Mouse (Mus musculus) hindbrain, embryonic 15.5 days (tissue): ENCODE data around the gene Soat2. TPM values are rescaled to one million over a fixed set of nuclear protein-coding genes. Genes with fewer than 3 reads are reported as not detected.

Source experiments
- ATAC-seq: fragments of 200-750 bp; cut with Nextera tagmentation; 2 replicates; pipeline ENCODE4 v1.8.0; 2017; ENCODE audit warnings: low read depth, moderate number of reproducible peaks, moderate TSS enrichment; ENCODE audit not compliant: low FRiP score
- H3K27ac ChIP-seq: fragments of 300-500 bp; sonication (generic); replicated peaks from 2 replicates; pipeline ENCODE4 v1.5.1; 2015; ENCODE audit warnings: mild to moderate bottlenecking, inconsistent platforms
- H3K27me3 ChIP-seq: fragments of 300-500 bp; sonication (generic); 2 replicates; pipeline ENCODE4 v1.6.1; 2015; ENCODE audit warnings: control low read depth, inconsistent platforms
- H3K36me3 ChIP-seq: fragments of 300-500 bp; sonication (generic); 2 replicates; pipeline ENCODE4 v1.6.1; 2015; ENCODE audit warnings: control low read depth, inconsistent platforms
- H3K4me1 ChIP-seq: fragments of 300-500 bp; sonication (generic); replicated peaks from 2 replicates; pipeline ENCODE4 v1.6.1; 2015; ENCODE audit warnings: control low read depth, inconsistent platforms
- H3K4me2 ChIP-seq: fragments of 300-500 bp; sonication (generic); 2 replicates; pipeline ENCODE4 v1.6.1; 2015; ENCODE audit warnings: moderate library complexity, mild to moderate bottlenecking, inconsistent platforms
- H3K4me3 ChIP-seq: fragments of 300-500 bp; sonication (generic); 2 replicates; pipeline ENCODE4 v1.5.1; 2015; ENCODE audit warnings: mild to moderate bottlenecking, inconsistent platforms
- H3K9ac ChIP-seq: fragments of 300-500 bp; sonication (generic); 2 replicates; pipeline ENCODE4 v1.6.1; 2015; ENCODE audit warnings: inconsistent platforms
- H3K9me3 ChIP-seq: fragments of 300-500 bp; sonication (generic); 2 replicates; pipeline ENCODE4 v1.6.1; 2016; ENCODE audit warnings: control low read depth, inconsistent platforms
- WGBS: fragments of 180-500 bp; shearing (Covaris S2); methylation state at CpG from one replicate; pipeline ENCODE4 v1.1.7; 2015; 5-methylcytosine and 5-hydroxymethylcytosine counted together
- polyA plus RNA-seq: library from polyadenylated mRNA; unstranded; fragments of >200 nt; fragmentation: Nextera tagmentation; extraction: Ambion mirVana; gene quantifications from 2 replicates; pipeline ENCODE4 v1.2.1, GENCODE M21; 2015

Soat2 gene
- polyA plus RNA-seq, 1 experiment from 2014 or later: 0.06 TPM

GRCm38 (mm10) chr15:102179924-102180323, 29.6 kb downstream of the Soat2 start:
- ATAC-seq: no peak
- H3K36me3 ChIP-seq: 0 out of 2 replicates have a peak, but pooled peaks cover 3% of the 10 kb centered on the region
- no peaks in the 10 kb centered on the region for H3K27me3 ChIP-seq
- H3K9me3 ChIP-seq: no peaks in the 10 kb centered on the region
- H3K9ac ChIP-seq: no peak overlapping the region
- no peak overlapping the region for H3K27ac ChIP-seq
- H3K4me3 ChIP-seq: no peak overlapping the region
- H3K4me2 ChIP-seq: no peak overlapping the region
- WGBS: 89% methylated on average over 14 of the region's 14 CpGs
- H3K4me1 ChIP-seq: no peaks in the 10 kb centered on the region

- H3K4me3 ChIP-seq: no peak overlapping the region
- H3K4me1 ChIP-seq: no peaks in the 10 kb centered on the region
- no peaks in the 10 kb centered on the region for H3K27me3 ChIP-seq
- H3K36me3 ChIP-seq: 0 out of 2 replicates have a peak, but pooled peaks cover 3% of the 10 kb centered on the region
- 85% methylated on average over 3 of the region's 3 CpGs for WGBS
- no peaks in the 10 kb centered on the region for H3K9me3 ChIP-seq
- H3K27ac ChIP-seq: no peak overlapping the region
- no peak for ATAC-seq
- H3K9ac ChIP-seq: no peak overlapping the region
- H3K4me2 ChIP-seq: no peak overlapping the region
Measured at GRCm38 (mm10) chr15:102183076-102183475, 32.8 kb downstream of the Soat2 start.

DNA sequence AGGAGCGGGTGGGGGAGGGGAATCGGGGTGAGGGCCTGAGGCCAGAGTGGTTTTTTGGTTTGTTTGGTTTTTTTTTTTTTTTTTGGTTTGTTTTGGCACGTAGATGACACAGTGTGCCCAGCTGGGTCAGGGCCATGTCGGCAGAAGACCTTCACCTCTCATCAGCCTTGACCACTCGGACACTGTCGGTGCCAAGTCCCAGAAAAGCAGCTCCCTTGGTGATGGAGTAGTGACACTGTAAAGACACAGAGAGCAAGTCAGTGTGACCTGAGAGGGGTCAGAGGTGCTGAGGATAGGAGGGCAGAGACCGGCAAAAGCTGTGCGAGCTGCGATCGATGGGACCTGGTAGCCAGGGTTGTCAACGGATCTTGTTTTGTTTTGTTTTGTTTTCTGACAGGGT, 35.9 kb downstream of the Soat2 start:
- H3K9me3 ChIP-seq: no peaks in the 10 kb centered on the region
- H3K9ac ChIP-seq: no peak overlapping the region
- H3K4me3 ChIP-seq: no peak overlapping the region
- 0 out of 2 replicates have a peak, but pooled peaks cover 3% of the 10 kb centered on the region for H3K36me3 ChIP-seq
- no peaks in the 10 kb centered on the region for H3K27me3 ChIP-seq
- WGBS: 81% methylated on average over 11 of the region's 11 CpGs
- no peak overlapping the region for H3K27ac ChIP-seq
- H3K4me2 ChIP-seq: no peak overlapping the region
- ATAC-seq: no peak
- H3K4me1 ChIP-seq: no peaks in the 10 kb centered on the region

DNA sequence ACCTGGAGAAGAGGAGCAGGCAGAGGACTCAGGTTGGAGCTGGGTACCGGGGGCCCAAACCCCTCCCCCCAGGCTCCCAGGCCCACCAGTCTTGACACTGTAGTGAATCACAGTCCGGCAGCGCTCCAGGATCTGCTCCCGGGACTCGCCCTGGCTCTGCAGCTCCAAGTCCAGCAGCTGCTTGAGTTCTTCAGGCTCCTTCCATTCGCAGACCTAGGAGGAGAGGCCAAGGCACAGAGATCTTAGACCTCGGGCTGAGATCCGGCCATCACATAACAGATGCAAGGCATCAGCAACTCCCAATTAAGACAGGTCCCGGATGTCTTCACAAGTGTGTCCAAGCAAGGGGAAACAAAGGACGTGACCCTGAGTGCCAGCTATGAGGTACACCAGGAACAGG, 37.8 kb downstream of the Soat2 start:
- Histone ChIP-seq H3K27ac (no peak overlapping the region), H3K36me3 (0 out of 2 replicates have a peak, but pooled peaks cover 3% of the 10 kb centered on the region), H3K27me3 (no peaks in the 10 kb centered on the region), H3K4me1 (no peaks in the 10 kb centered on the region), H3K9ac (no peak overlapping the region), H3K9me3 (no peaks in the 10 kb centered on the region), H3K4me2 (no peak overlapping the region), H3K4me3 (no peak overlapping the region)
- 86% methylated on average over 10 of the region's 10 CpGs for WGBS
- no peak for ATAC-seq

DNA sequence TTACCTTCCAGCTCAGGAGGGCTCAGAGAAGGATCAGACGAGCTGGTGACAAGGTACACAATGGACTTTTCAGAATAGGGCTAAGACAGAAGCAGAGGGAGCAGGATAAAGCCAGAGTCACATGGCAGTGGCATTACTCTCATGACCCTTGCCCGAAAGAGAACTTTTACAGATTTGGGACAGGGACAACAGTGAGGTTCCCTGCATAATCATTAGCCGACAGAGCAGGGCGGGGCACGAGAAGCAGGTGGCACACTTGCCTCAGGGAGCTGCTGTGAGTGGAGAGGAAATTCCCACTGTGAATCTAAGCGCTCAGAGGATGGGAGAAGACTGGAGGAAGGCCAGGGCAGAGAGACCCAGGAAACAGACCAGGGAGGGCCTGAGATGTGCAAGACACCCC, 38.6 kb downstream of the Soat2 start:
- no peak for ATAC-seq
- H3K4me2 ChIP-seq: no peak overlapping the region

DNA sequence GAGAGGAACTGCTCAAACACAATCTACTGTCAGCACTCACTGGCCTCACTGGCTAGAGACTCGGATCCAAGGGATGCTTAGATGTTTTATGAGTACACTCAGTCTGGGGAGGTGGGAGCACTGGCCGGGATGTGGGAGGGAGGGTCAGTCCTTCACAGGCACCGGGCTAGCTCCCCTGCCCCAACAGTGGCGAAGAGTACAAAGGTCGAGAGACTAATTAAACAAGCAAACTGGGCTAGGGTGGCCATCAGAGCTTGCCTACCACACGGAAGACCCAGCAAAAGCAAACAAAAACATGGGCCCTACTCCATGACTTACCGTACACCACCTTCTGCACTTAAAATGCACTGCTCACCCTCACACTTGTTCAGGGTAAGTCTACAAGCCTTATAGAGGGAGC, 41.4 kb downstream of the Soat2 start:
- no peaks in the 10 kb centered on the region for H3K27me3 ChIP-seq
- no peak overlapping the region for H3K4me2 ChIP-seq
- H3K4me1 ChIP-seq: no peaks in the 10 kb centered on the region
- WGBS: 78% methylated on average over 7 of the region's 7 CpGs
- no peak overlapping the region for H3K4me3 ChIP-seq
- no peak overlapping the region for H3K27ac ChIP-seq
- ATAC-seq: no peak
- no peak overlapping the region for H3K9ac ChIP-seq
- H3K36me3 ChIP-seq: no peaks in the 10 kb centered on the region
- no peaks in the 10 kb centered on the region for H3K9me3 ChIP-seq

More for the DNA sequence above, 38.6 kb downstream of the Soat2 start:
- Histone ChIP-seq H3K27me3 (no peaks in the 10 kb centered on the region), H3K36me3 (0 out of 2 replicates have a peak, but pooled peaks cover 2% of the 10 kb centered on the region), H3K9ac (no peak overlapping the region), H3K9me3 (no peaks in the 10 kb centered on the region), H3K4me3 (no peak overlapping the region), H3K27ac (no peak overlapping the region), H3K4me1 (no peaks in the 10 kb centered on the region)
- 57% methylated on average over 6 of the region's 6 CpGs for WGBS

DNA sequence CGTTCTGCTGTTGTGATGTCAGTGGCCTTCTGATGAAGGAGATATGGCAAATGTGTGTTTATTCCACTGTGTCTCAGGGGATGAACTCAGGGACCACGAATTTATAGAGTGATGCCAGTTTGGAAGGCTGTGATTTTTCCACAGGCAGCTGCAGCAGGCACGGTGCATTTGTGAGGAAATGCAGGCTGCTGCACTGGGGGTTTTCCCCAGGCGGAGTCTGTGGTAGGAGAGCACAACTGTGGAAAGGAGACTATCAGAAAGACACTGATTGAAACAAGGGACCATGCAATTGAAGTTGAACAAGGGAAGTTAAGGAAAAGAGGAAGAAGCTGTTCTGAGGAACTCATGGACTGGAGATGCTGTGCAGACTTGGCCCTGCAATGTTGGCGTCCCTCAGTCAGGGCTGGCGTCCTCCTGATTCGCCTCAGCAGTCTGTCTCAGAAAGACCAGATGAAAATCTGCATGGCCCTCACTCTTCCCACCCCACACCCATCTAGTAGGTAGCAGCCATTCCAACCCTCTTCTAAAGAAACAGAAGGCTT, 42.0 kb downstream of the Soat2 start:
- Histone ChIP-seq H3K4me3 (no peak overlapping the region), H3K27me3 (no peaks in the 10 kb centered on the region), H3K4me2 (no peak overlapping the region), H3K36me3 (no peaks in the 10 kb centered on the region), H3K9ac (no peak overlapping the region), H3K27ac (no peak overlapping the region), H3K9me3 (no peaks in the 10 kb centered on the region), H3K4me1 (no peaks in the 10 kb centered on the region)
- no peak for ATAC-seq
- 77% methylated on average over 7 of the region's 7 CpGs for WGBS

DNA sequence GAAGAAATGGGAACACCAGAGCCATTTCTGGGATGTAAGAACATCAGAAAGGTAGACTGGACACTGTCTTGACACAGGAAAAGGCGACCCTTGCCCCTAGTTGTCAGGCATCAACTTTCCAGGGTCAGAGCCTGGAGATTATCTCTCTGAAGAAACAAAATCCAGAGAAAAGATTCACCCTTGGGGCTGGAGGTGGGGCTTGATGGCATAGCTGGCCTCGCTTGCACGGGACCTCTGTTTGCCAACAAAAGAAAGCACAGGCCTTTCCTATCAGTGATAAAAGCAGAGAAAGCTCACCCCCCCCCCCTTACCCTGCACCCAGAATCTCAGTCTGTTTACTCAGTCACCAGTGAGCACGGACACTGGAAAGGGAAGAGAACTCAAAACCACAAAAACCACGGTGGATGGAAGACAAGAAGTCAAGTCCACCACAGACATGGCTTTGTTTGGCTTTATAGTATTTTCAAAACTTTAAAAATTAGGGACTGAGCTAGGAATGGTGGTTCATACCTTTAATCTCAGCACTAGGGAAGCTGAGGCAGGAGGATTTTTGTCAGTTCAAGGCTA, 42.6 kb downstream of the Soat2 start:
- no peak overlapping the region for H3K9ac ChIP-seq
- H3K27me3 ChIP-seq: no peaks in the 10 kb centered on the region
- no peaks in the 10 kb centered on the region for H3K36me3 ChIP-seq
- WGBS: 68% methylated on average over 5 of the region's 5 CpGs
- H3K4me1 ChIP-seq: no peaks in the 10 kb centered on the region
- H3K9me3 ChIP-seq: no peaks in the 10 kb centered on the region
- no peak for ATAC-seq
- no peak overlapping the region for H3K4me3 ChIP-seq
- no peak overlapping the region for H3K27ac ChIP-seq
- no peak overlapping the region for H3K4me2 ChIP-seq

DNA sequence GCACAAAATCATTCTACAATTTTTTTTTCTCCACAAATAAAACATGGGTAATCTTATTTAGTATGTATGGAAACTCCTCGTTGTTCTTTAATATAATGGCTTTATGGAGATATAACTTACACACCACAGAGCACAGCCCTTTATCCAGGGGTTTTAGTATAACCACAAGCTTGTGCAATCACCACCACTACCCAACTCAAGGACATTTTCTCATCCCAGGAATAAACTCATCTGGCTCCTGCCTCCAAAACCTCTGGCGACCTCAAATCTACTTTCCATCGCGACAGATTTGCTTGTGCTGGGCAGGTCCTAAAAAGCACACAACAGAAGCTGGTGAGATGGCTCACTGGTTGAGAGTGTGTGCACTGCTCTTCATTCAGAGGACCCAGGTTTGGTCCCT, 43.3 kb downstream of the Soat2 start:
- Histone ChIP-seq H3K36me3 (no peaks in the 10 kb centered on the region), H3K27ac (no peak overlapping the region), H3K27me3 (no peaks in the 10 kb centered on the region), H3K4me1 (no peaks in the 10 kb centered on the region), H3K9me3 (no peaks in the 10 kb centered on the region), H3K9ac (no peak overlapping the region), H3K4me3 (no peak overlapping the region), H3K4me2 (no peak overlapping the region)
- WGBS: 87% methylated on average over 4 of the region's 4 CpGs
- ATAC-seq: no peak

DNA sequence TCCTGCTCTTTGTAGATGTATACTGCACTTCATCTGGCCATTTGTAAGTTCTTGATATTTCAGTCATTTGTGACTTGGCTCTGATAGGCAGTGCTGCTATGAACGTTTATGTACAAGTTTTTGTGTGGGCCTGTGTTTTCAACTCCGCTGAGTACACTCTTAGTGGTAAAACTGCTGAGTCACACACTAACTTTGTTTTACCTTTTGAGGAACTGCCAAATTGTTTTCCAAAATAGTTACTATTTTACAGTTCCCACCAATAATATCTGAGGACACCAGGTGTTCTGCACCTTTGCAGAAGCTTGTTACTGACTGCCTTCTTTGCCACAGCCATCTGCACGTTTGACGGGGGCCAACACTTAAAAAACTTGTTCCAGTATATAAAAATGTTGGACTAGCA, 44.1 kb downstream of the Soat2 start:
- Histone ChIP-seq H3K9ac (no peak overlapping the region), H3K27ac (no peak overlapping the region), H3K36me3 (no peaks in the 10 kb centered on the region), H3K27me3 (no peaks in the 10 kb centered on the region), H3K9me3 (no peaks in the 10 kb centered on the region), H3K4me2 (no peak overlapping the region), H3K4me1 (no peaks in the 10 kb centered on the region), H3K4me3 (no peak overlapping the region)
- no peak for ATAC-seq
- WGBS: 92% methylated on average over 4 of the region's 4 CpGs

GRCm38 (mm10) chr15:102195373-102195772, 45.0 kb downstream of the Soat2 start:
- Histone ChIP-seq H3K27me3 (no peaks in the 10 kb centered on the region), H3K9me3 (no peaks in the 10 kb centered on the region), H3K4me1 (no peaks in the 10 kb centered on the region), H3K4me3 (no peak overlapping the region), H3K9ac (no peak overlapping the region), H3K27ac (no peak overlapping the region), H3K4me2 (no peak overlapping the region), H3K36me3 (no peaks in the 10 kb centered on the region)
- ATAC-seq: no peak
- 88% methylated on average over 4 of the region's 4 CpGs for WGBS

- no peaks in the 10 kb centered on the region for H3K9me3 ChIP-seq
- no peaks in the 10 kb centered on the region for H3K36me3 ChIP-seq
- 78% methylated on average over 4 of the region's 4 CpGs for WGBS
- peaks cover 10% of the 10 kb centered on the region for H3K4me1 ChIP-seq
- H3K4me2 ChIP-seq: no peak overlapping the region
- no peak overlapping the region for H3K4me3 ChIP-seq
- H3K27ac ChIP-seq: no peak overlapping the region
- no peak overlapping the region for H3K9ac ChIP-seq
- ATAC-seq: no peak
- H3K27me3 ChIP-seq: no peaks in the 10 kb centered on the region
Measured at GRCm38 (mm10) chr15:102198841-102199240, 48.5 kb downstream of the Soat2 start.
